Mouse (Mus musculus) hindbrain, embryonic 16.5 days (tissue): Measurements from ENCODE around the gene Atp5l. TPM values are rescaled to one million over a fixed set of nuclear protein-coding genes. Genes with fewer than 3 reads are reported as not detected.

Source experiments
- ATAC-seq: fragments of 200-750 bp; cut with Nextera tagmentation; 2 replicates; pipeline ENCODE4 v1.8.0; 2017; ENCODE audit warnings: moderate TSS enrichment, moderate library complexity
- H3K27ac ChIP-seq: fragments of 300-500 bp; sonication (generic); 2 replicates; pipeline ENCODE4 v1.5.1; 2014; ENCODE audit warnings: low read depth, mild to moderate bottlenecking, control low read depth, low read length, moderate library complexity
- H3K27me3 ChIP-seq: fragments of 300-500 bp; sonication (generic); replicated peaks from 2 replicates; pipeline ENCODE4 v1.6.1; 2014; ENCODE audit warnings: low read length; ENCODE audit not compliant: control insufficient read depth, insufficient read depth
- H3K36me3 ChIP-seq: fragments of 300-500 bp; sonication (generic); 2 replicates; pipeline ENCODE4 v1.6.1; 2014; ENCODE audit warnings: mild to moderate bottlenecking, low read length, moderate library complexity, mixed read lengths; ENCODE audit not compliant: control insufficient read depth, insufficient read depth
- H3K4me1 ChIP-seq: fragments of 300-500 bp; sonication (generic); 2 replicates; pipeline ENCODE4 v1.6.1; 2014; ENCODE audit warnings: low read depth, low read length; ENCODE audit not compliant: control insufficient read depth, insufficient read depth
- H3K4me2 ChIP-seq: fragments of 300-500 bp; sonication (generic); 2 replicates; pipeline ENCODE4 v1.6.1; 2014; ENCODE audit warnings: mild to moderate bottlenecking, low read length, control low read depth, moderate library complexity
- H3K4me3 ChIP-seq: fragments of 300-500 bp; sonication (generic); 2 replicates; pipeline ENCODE4 v1.5.1; 2014; ENCODE audit warnings: mild to moderate bottlenecking, low read length, control low read depth, moderate library complexity
- H3K9ac ChIP-seq: fragments of 300-500 bp; sonication (generic); 2 replicates; pipeline ENCODE4 v1.6.1; 2014; ENCODE audit warnings: low read depth, mild to moderate bottlenecking, control low read depth, low read length, moderate library complexity
- H3K9me3 ChIP-seq: fragments of 300-500 bp; sonication (generic); 2 replicates; pipeline ENCODE4 v1.6.1; 2014; ENCODE audit warnings: mild to moderate bottlenecking, low read length, moderate library complexity; ENCODE audit not compliant: control insufficient read depth
- WGBS: fragments of 180-500 bp; shearing (Covaris S2); extraction: QIAGEN DNeasy Blood & Tissue Kit; methylation state at CpG from one replicate; pipeline ENCODE4 v1.1.7; 2014; 5-methylcytosine and 5-hydroxymethylcytosine counted together
- polyA plus RNA-seq: library from polyadenylated mRNA; unstranded; fragments of >200 nt; fragmentation: Nextera tagmentation; extraction: Ambion mirVana; gene quantifications from 2 replicates; pipeline ENCODE4 v1.2.1, GENCODE M21; 2015

The Atp5l gene
- polyA plus RNA-seq, 1 experiment from 2014 or later, result 802 TPM

- WGBS, result 1% methylated on average over 21 of the region's 21 CpGs
- peaks cover 10% of the 10 kb centered on the region for H3K4me1 ChIP-seq
- no peaks in the 10 kb centered on the region for H3K36me3 ChIP-seq
- peak overlapping the region; percentile 82 for H3K4me3 ChIP-seq
- peak overlapping the region; percentile 92 for H3K27ac ChIP-seq
- peak overlapping the region; percentile 93 for H3K4me2 ChIP-seq
- H3K27me3 ChIP-seq, result no peaks in the 10 kb centered on the region
- ATAC-seq, result peak; percentile 34
- H3K9me3 ChIP-seq, result no peaks in the 10 kb centered on the region
- peak overlapping the region; percentile 80 for H3K9ac ChIP-seq
Observed at GRCm38 (mm10) chr9:44882981-44883569, 37.5 kb downstream of the Atp5l start.

- peak overlapping the region; percentile 93 for H3K4me2 ChIP-seq
- peak overlapping the region; percentile 82 for H3K4me3 ChIP-seq
- H3K27me3 ChIP-seq, result no peaks in the 10 kb centered on the region
- H3K9me3 ChIP-seq, result no peaks in the 10 kb centered on the region
- H3K27ac ChIP-seq, result peak overlapping the region; percentile 92
- peaks cover 16% of the 10 kb centered on the region for H3K4me1 ChIP-seq
- WGBS, result 0% methylated on average over 25 of the region's 27 CpGs
- H3K9ac ChIP-seq, result peak overlapping the region; percentile 80
- no peaks in the 10 kb centered on the region for H3K36me3 ChIP-seq
- peak; percentile 44 for ATAC-seq
Observed at GRCm38 (mm10) chr9:44882436-44882980, 38.0 kb downstream of the Atp5l start.

- H3K27me3 ChIP-seq, result no peaks in the 10 kb centered on the region
- peak overlapping the region; percentile 82 for H3K4me3 ChIP-seq
- peak overlapping the region; percentile 93 for H3K4me2 ChIP-seq
- peak overlapping the region; percentile 80 for H3K9ac ChIP-seq
- ATAC-seq, result peak; percentile 83
- H3K27ac ChIP-seq, result peak overlapping the region; percentile 92
- WGBS, result under 1% methylated on average over 28 of the region's 29 CpGs
- H3K9me3 ChIP-seq, result no peaks in the 10 kb centered on the region
- H3K4me1 ChIP-seq, result peaks cover 21% of the 10 kb centered on the region
- no peaks in the 10 kb centered on the region for H3K36me3 ChIP-seq
Observed at GRCm38 (mm10) chr9:44881941-44882435, 38.6 kb downstream of the Atp5l start.

- Histone ChIP-seq H3K27ac (peak within 1 kb of the TSS; percentile 92), H3K9ac (peak within 1 kb of the TSS; percentile 95), H3K4me2 (peak within 1 kb of the TSS; percentile 93), H3K27me3 (no peaks in the 10 kb centered on the region), H3K4me1 (peaks cover 25% of the 10 kb centered on the region), H3K4me3 (peak within 1 kb of the TSS; percentile 82), H3K36me3 (no peaks in the 10 kb centered on the region), H3K9me3 (no peaks in the 10 kb centered on the region)
- ATAC-seq, result peak; percentile 60
- under 1% methylated on average over 55 of the region's 71 CpGs for WGBS
Observed at GRCm38 (mm10) chr9:44881221-44881871, 39.2 kb downstream of the Atp5l start, which contains the start of gene Kmt2a. Gene Kmt2a (minus strand): TSS chr9:44881296.

DNA sequence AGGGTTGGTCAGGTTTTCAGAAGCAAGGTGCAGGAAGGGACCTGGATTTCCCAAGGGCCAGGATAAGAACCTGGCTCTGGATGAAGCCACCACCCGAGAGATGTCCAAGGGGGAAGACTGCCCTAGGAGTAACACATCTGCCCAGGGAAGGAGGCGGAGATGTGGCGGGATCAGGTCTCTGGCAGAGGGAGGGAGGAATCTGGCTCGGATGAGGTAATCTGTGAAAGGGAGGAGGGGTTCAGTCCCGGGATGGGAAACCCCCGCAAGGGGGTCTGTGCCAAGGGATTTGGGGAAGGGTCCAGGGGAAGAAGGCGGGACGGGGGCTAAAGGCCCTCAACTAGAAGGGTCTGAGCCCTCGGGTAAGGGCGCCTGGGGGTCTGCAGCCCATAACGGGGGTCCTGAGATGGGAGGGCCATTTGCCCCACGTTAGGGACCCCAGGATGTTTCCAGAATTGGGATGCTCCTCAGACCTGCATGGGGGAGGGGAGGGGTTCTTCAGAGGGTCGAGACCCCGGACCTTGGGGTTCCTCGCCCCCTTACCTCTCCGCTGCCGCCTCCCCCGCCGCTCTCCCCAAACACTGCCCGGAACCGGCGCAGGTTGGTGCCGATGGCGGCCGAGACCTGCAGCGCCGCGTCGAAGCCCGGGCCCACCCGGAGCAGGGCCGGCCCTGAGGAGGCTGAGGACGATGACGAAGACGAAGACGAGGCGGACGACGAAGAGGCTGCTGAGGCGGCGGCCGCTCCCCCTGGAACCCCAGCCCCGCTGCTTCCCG lies 40.0 kb downstream of the Atp5l start:
- Histone ChIP-seq H3K9ac (peak overlapping the region; percentile 95), H3K27ac (peak overlapping the region; percentile 92), H3K27me3 (no peaks in the 10 kb centered on the region), H3K9me3 (no peaks in the 10 kb centered on the region), H3K4me1 (peaks cover 33% of the 10 kb centered on the region), H3K4me3 (peak overlapping the region; percentile 82), H3K4me2 (peak overlapping the region; percentile 78), H3K36me3 (no peaks in the 10 kb centered on the region)
- ATAC-seq, result peak; percentile 12; the same call in 1 of the 2 replicates
- WGBS, result under 1% methylated on average over 43 of the region's 44 CpGs

- no peaks in the 10 kb centered on the region for H3K27me3 ChIP-seq
- WGBS, result under 1% methylated on average over 13 of the region's 13 CpGs
Observed at GRCm38 (mm10) chr9:44879694-44880271, 40.8 kb downstream of the Atp5l start.

DNA sequence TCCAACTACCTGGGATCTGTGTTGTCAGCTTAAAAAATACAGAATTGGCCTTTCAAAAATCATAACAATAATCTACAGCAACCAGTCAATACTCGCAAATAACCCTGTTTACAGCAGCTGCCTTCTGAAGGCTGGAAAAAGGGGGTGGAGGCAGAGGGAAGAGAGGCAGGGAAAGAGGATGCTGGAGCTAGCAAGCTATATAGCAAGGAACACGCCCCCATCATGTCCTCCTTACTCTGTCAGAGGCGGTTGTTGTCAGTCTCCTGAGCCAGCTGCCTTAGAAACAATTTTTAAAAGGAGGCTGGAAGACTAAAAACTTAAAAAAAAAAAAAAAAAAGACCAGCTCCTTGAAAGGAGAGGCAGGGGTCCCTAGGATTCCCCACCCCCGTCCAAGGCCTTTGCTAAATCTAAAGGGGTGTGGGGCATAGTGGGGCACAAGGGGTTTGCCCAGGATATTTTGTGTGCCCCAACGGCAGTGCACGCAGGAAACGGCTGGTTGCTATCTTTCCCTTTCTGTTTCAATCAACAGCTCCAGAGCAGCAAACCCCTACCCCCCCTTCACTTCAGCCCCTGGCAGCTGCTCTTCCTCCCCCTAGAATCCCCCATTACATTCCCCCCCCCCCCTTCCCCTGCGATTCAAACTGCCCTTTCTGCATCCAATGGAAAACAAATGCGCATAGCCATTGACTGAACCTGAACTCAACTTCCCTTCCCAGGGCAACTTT lies 41.6 kb downstream of the Atp5l start:
- Histone ChIP-seq H3K4me2 (peak overlapping the region; percentile 78), H3K9me3 (no peaks in the 10 kb centered on the region), H3K27me3 (no peaks in the 10 kb centered on the region), H3K36me3 (no peaks in the 10 kb centered on the region), H3K4me3 (peak overlapping the region; percentile 82), H3K27ac (peak overlapping the region; percentile 92), H3K4me1 (peaks cover 44% of the 10 kb centered on the region), H3K9ac (peak overlapping the region; percentile 95)
- WGBS, result 13% methylated on average over 9 of the region's 9 CpGs
- ATAC-seq, result no peak

More at GRCm38 (mm10) chr9:44879694-44880271, 40.8 kb downstream of the Atp5l start:
- Histone ChIP-seq H3K4me3 (peak overlapping the region; percentile 82), H3K9me3 (no peaks in the 10 kb centered on the region), H3K9ac (peak overlapping the region; percentile 95), H3K36me3 (no peaks in the 10 kb centered on the region), H3K27ac (peak overlapping the region; percentile 92), H3K4me2 (peak overlapping the region; percentile 78), H3K4me1 (peaks cover 39% of the 10 kb centered on the region)
- ATAC-seq, result no peak

GRCm38 (mm10) chr9:44877686-44878085 lies 42.9 kb downstream of the Atp5l start:
- no peaks in the 10 kb centered on the region for H3K9me3 ChIP-seq
- peaks cover 53% of the 10 kb centered on the region for H3K4me1 ChIP-seq
- no peak overlapping the region; the same call in 1 of the 2 replicates for H3K4me2 ChIP-seq
- H3K36me3 ChIP-seq, result no peaks in the 10 kb centered on the region
- no peaks in the 10 kb centered on the region for H3K27me3 ChIP-seq
- H3K27ac ChIP-seq, result no peak overlapping the region
- 83% methylated on average over 7 of the region's 7 CpGs for WGBS
- no peak for ATAC-seq
- no peak overlapping the region for H3K9ac ChIP-seq
- no peak overlapping the region for H3K4me3 ChIP-seq
